Comparison of ENCODE assay signal across 25 mouse cellular contexts in the genomic region with DNA sequence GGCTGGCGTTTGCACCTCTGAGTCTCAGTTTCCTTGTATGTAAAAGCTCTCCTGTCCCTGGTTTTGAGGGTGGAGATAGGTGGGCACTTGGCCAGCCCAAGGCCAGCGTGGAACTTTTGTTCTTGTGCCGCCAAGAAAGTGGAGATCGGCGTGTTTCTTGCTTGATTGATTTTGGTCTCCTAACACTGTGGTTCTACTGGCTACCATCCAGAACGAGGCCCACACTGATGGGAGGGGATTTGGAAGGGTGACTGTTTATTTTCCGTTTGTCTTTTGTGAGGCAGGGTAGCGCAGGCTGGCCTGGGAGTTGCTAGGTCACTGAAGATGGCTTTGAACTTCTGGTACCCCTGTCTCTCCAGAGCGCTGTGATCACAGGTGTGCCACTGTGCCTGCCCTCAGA. TPM values are rescaled to one million over a fixed set of nuclear protein-coding genes. Genes with fewer than 3 reads are reported as not detected.
DNase-seq lines count a peak whose midpoint lies in the region; ATAC-seq and TF ChIP-seq lines count a peak whose summit lies in the region.
"Had no signal": no experiment of that assay in that cellular context is flagged by ENCODE, and none has a peak within 500 bp of the region (broad histone marks: within the 10 kb centered on the region; RNA-seq: fewer than 3 reads in every experiment).

No protein-coding gene starts in this region.

- H3K4me3 ChIP-seq in forebrain, embryonic 14.5 days (ENCODE audit: low read depth, low read length) = no peak overlapping the region
- H3K4me3 ChIP-seq in forebrain, embryonic 10.5 days = no peak overlapping the region
- H3K4me3 ChIP-seq in kidney, postnatal 0 days (replicated peaks; ENCODE audit: low read depth, low read length) = no peak overlapping the region
- H3K4me3 ChIP-seq in lung, embryonic 16.5 days (ENCODE audit: low read length) = no peak overlapping the region
- H3K4me3 ChIP-seq: gastrocnemius, adult 2 months; neural tube, embryonic 12.5 days had no signal

- H3K27me3 ChIP-seq in forebrain, embryonic 14.5 days (replicated peaks; ENCODE audit: control insufficient read depth, insufficient read depth, low read length) = no peaks in the 10 kb centered on the region
- no peaks in the 10 kb centered on the region for H3K27me3 ChIP-seq in forebrain, embryonic 10.5 days (ENCODE audit: poor library complexity, severe bottlenecking)
- H3K27me3 ChIP-seq in kidney, postnatal 0 days (ENCODE audit: insufficient read depth, low read length) = no peaks in the 10 kb centered on the region
- H3K27me3 ChIP-seq in lung, embryonic 16.5 days (ENCODE audit: control insufficient read depth, insufficient read depth, low read depth, low read length) = no peaks in the 10 kb centered on the region
- H3K27me3 ChIP-seq: neural tube, embryonic 12.5 days had no signal

- H3K9ac ChIP-seq in forebrain, embryonic 14.5 days (ENCODE audit: low read length) = no peak overlapping the region
- H3K9ac ChIP-seq in kidney, postnatal 0 days (ENCODE audit: low read depth, low read length) = no peak overlapping the region
- H3K9ac ChIP-seq in lung, embryonic 16.5 days (ENCODE audit: low read length) = 0 out of 2 replicates have a peak overlapping the region, but pooled peaks have one; percentile 22
- H3K9ac ChIP-seq: liver, embryonic 14.5 days; neural tube, embryonic 12.5 days had no signal

- WGBS in forebrain, embryonic 14.5 days = 33% methylated on average over 9 of the region's 9 CpGs
- WGBS in forebrain, embryonic 10.5 days = 85% methylated on average over 9 of the region's 9 CpGs
- 32% methylated on average over 9 of the region's 9 CpGs for WGBS in kidney, postnatal 0 days
- 43% methylated on average over 9 of the region's 9 CpGs for WGBS in lung, embryonic 16.5 days

- TF ChIP-seq CTCF in kidney, postnatal 0 days (IDR thresholded peaks at IDR 0.05; ENCODE audit: low read depth) = no peak
- TF ChIP-seq CTCF in brain, embryonic 14.5 days (IDR thresholded peaks at IDR 0.05; ENCODE audit: borderline replicate concordance, extremely low read depth, insufficient read depth, insufficient read length) = no peak

- H3K4me1 ChIP-seq in forebrain, embryonic 14.5 days (ENCODE audit: control insufficient read depth, insufficient read depth, low read length) = 0 out of 2 replicates have a peak, but pooled peaks cover 7% of the 10 kb centered on the region
- peaks cover 24% of the 10 kb centered on the region for H3K4me1 ChIP-seq in forebrain, embryonic 10.5 days
- peaks cover 6% of the 10 kb centered on the region; the same call in 1 of the 2 replicates for H3K4me1 ChIP-seq in kidney, postnatal 0 days (replicated peaks; ENCODE audit: insufficient read depth, low read length)
- H3K4me1 ChIP-seq in lung, embryonic 16.5 days (replicated peaks; ENCODE audit: control insufficient read depth, insufficient read depth, low read length) = peaks cover 30% of the 10 kb centered on the region
- H3K4me1 ChIP-seq: neural tube, embryonic 12.5 days had no signal

- no peak for TF ChIP-seq POLR2A in brain, embryonic 14.5 days (IDR thresholded peaks at IDR 0.05; ENCODE audit: borderline replicate concordance, extremely low read depth, insufficient read depth, insufficient read length, poor library complexity, severe bottlenecking)

- H3K27ac ChIP-seq in forebrain, embryonic 14.5 days (ENCODE audit: low read depth, low read length) = no peak overlapping the region
- no peak overlapping the region for H3K27ac ChIP-seq in forebrain, embryonic 10.5 days
- no peak overlapping the region for H3K27ac ChIP-seq in kidney, postnatal 0 days
- peak overlapping the region; percentile 72; the same call in 1 of the 2 replicates for H3K27ac ChIP-seq in lung, embryonic 16.5 days (ENCODE audit: low read length)
- H3K27ac ChIP-seq: gastrocnemius, adult 2 months; liver, embryonic 14.5 days; neural tube, embryonic 12.5 days had no signal

- DNase-seq in forebrain, embryonic 14.5 days (ENCODE audit: low spot score) = peak; percentile 58
- DNase-seq in forebrain, embryonic 10.5 days (ENCODE audit: extremely low spot score, low spot score) = no peak
- DNase-seq in kidney, postnatal 0 days (ENCODE audit: low spot score) = peak; percentile 18
- no peak for DNase-seq in kidney, adult 18-20 months
- DNase-seq in lung, postnatal 4 days = no peak
- DNase-seq in brain, embryonic 14.5 days (ENCODE audit: low read depth) = peak; percentile 77
- DNase-seq: adrenal gland, postnatal 25 days; cerebellum, adult 2 months; cerebellum, postnatal 25 days; gastrocnemius, adult 2 months; gastrocnemius, postnatal 36 days; heart, postnatal 14 days; layer of hippocampus, postnatal 36 days; liver; lung, postnatal 10 days; retina, postnatal 1 day; right cerebral cortex, postnatal 14 days had no signal

- H3K9me3 ChIP-seq in forebrain, embryonic 14.5 days (replicated peaks; ENCODE audit: control insufficient read depth, low read length) = no peaks in the 10 kb centered on the region
- no peaks in the 10 kb centered on the region for H3K9me3 ChIP-seq in forebrain, embryonic 10.5 days
- no peaks in the 10 kb centered on the region for H3K9me3 ChIP-seq in kidney, postnatal 0 days (replicated peaks; ENCODE audit: low read length)
- no peaks in the 10 kb centered on the region for H3K9me3 ChIP-seq in lung, embryonic 16.5 days (ENCODE audit: control insufficient read depth, low read length)
- H3K9me3 ChIP-seq: neural tube, embryonic 12.5 days had no signal

- no peak overlapping the region for H3K4me2 ChIP-seq in forebrain, embryonic 14.5 days (ENCODE audit: low read length)
- no peak overlapping the region for H3K4me2 ChIP-seq in kidney, postnatal 0 days (ENCODE audit: low read length)
- no peak overlapping the region for H3K4me2 ChIP-seq in lung, embryonic 16.5 days (ENCODE audit: low read depth, low read length)
- H3K4me2 ChIP-seq: midbrain, embryonic 11.5 days; neural tube, embryonic 12.5 days had no signal

- ATAC-seq in forebrain, embryonic 14.5 days = no peak
- ATAC-seq in kidney, postnatal 0 days (replicated peaks; ENCODE audit: low FRiP score, low read depth) = no peak
- ATAC-seq in lung, embryonic 16.5 days (ENCODE audit: low read depth) = peak; percentile 27
- ATAC-seq: intestine, postnatal 0 days had no signal

- H3K36me3 ChIP-seq in forebrain, embryonic 14.5 days (ENCODE audit: control insufficient read depth, insufficient read depth, low read length) = no peaks in the 10 kb centered on the region
- H3K36me3 ChIP-seq in forebrain, embryonic 10.5 days (replicated peaks) = no peaks in the 10 kb centered on the region
- H3K36me3 ChIP-seq in kidney, postnatal 0 days (ENCODE audit: insufficient read depth, low read length) = no peaks in the 10 kb centered on the region
- no peaks in the 10 kb centered on the region for H3K36me3 ChIP-seq in lung, embryonic 16.5 days (ENCODE audit: control insufficient read depth, insufficient read depth, low read length)
- H3K36me3 ChIP-seq: neural tube, embryonic 12.5 days had no signal

RNA-seq across cellular contexts. Expression of a gene that starts 0.9 kb away (rescaled TPM):
- polyA plus RNA-seq in forebrain, embryonic 14.5 days (2014; fragmentation: Nextera tagmentation; extraction: Ambion mirVana) = 0.23 and 0.24 TPM in 2 replicates
- polyA plus RNA-seq in forebrain, embryonic 10.5 days (2016; fragmentation: Nextera tagmentation; extraction: Ambion mirVana) = not detected in 2 replicates
- 0.27 and 0.46 TPM in 2 replicates for polyA plus RNA-seq in kidney, postnatal 0 days (2015; fragmentation: Nextera tagmentation; extraction: Ambion mirVana)
- 3.4 and 4.1 TPM in 2 replicates for polyA plus RNA-seq in lung, embryonic 16.5 days (2015; fragmentation: Nextera tagmentation; extraction: Ambion mirVana)
- polyA plus RNA-seq in brain, embryonic 14.5 days (2012; rRNA removed) = 0.61 and 0.68 TPM in 2 replicates
- polyA plus RNA-seq: embryonic facial prominence, embryonic 11.5 days; hindbrain, embryonic 11.5 days; limb, embryonic 11.5 days; midbrain, embryonic 11.5 days had no signal

RNA-seq across cellular contexts. Expression of a gene that starts 58.2 kb away (rescaled TPM):
- polyA plus RNA-seq in forebrain, embryonic 14.5 days (2014; fragmentation: Nextera tagmentation; extraction: Ambion mirVana) = 56.6 and 63.7 TPM in 2 replicates
- 121 and 126 TPM in 2 replicates for polyA plus RNA-seq in forebrain, embryonic 10.5 days (2016; fragmentation: Nextera tagmentation; extraction: Ambion mirVana)
- polyA plus RNA-seq in kidney, postnatal 0 days (2015; fragmentation: Nextera tagmentation; extraction: Ambion mirVana) = 54.6 and 56.2 TPM in 2 replicates
- polyA plus RNA-seq in lung, embryonic 16.5 days (2015; fragmentation: Nextera tagmentation; extraction: Ambion mirVana) = 55.5 and 59.5 TPM in 2 replicates
- 26.9 and 44.8 TPM in 2 replicates for polyA plus RNA-seq in brain, embryonic 14.5 days (2012; rRNA removed)

Comparison
In these comparisons a context has a peak if more than half of its experiments do, and no peak if none do; other contexts are left out.
1. DNase-seq: peak in forebrain, embryonic 14.5 days (single experiment), kidney, postnatal 0 days (single experiment) and brain, embryonic 14.5 days (single experiment); none in forebrain, embryonic 10.5 days (single experiment), kidney, adult 18-20 months (single experiment) and lung, postnatal 4 days (0 of 2).